Mouse (Mus musculus): Measurements from ENCODE around the gene Cdk5r2. TPM values are rescaled to one million over a fixed set of nuclear protein-coding genes. Genes with fewer than 3 reads are reported as not detected.

Gene Cdk5r2
- polyA plus RNA-seq, 1 experiment: not detected

GRCm38 (mm10) chr1:74877199-74877598 lies 22.5 kb downstream of the Cdk5r2 start:
- TF ChIP-seq POLR2A (IDR thresholded peaks at IDR 0.05; ENCODE audit: borderline replicate concordance, control insufficient read depth, low read depth, low read length) (no peak), CTCF (IDR thresholded peaks at IDR 0.05; ENCODE audit: control insufficient read depth, insufficient read depth, low read length) (no peak)
- Histone ChIP-seq H3K27ac (ENCODE audit: control insufficient read depth, insufficient read depth, low read depth, low read length, poor library complexity) (no peak overlapping the region), H3K4me3 (replicated peaks; ENCODE audit: control insufficient read depth, low read depth, low read length) (no peak overlapping the region), H3K4me1 (ENCODE audit: control insufficient read depth, insufficient read depth, low read length) (no peaks in the 10 kb centered on the region)
- WGBS: 38% methylated on average over 3 of the region's 3 CpGs

GRCm38 (mm10) chr1:74880785-74881360 lies 26.1 kb downstream of the Cdk5r2 start:
- 6% methylated on average over 18 of the region's 18 CpGs for WGBS
- Histone ChIP-seq H3K27ac (ENCODE audit: control insufficient read depth, insufficient read depth, low read depth, low read length, poor library complexity) (no peak overlapping the region), H3K4me1 (ENCODE audit: control insufficient read depth, insufficient read depth, low read length) (no peaks in the 10 kb centered on the region), H3K4me3 (replicated peaks; ENCODE audit: control insufficient read depth, low read depth, low read length) (no peak overlapping the region)
- no peak for TF ChIP-seq POLR2A (IDR thresholded peaks at IDR 0.05; ENCODE audit: borderline replicate concordance, control insufficient read depth, low read depth, low read length)
- TF ChIP-seq CTCF (IDR thresholded peaks at IDR 0.05; ENCODE audit: control insufficient read depth, insufficient read depth, low read length): peak; percentile 78

GRCm38 (mm10) chr1:74882055-74882734 lies 27.5 kb downstream of the Cdk5r2 start:
- TF ChIP-seq CTCF (IDR thresholded peaks at IDR 0.05; ENCODE audit: control insufficient read depth, insufficient read depth, low read length) (no peak), POLR2A (IDR thresholded peaks at IDR 0.05; ENCODE audit: borderline replicate concordance, control insufficient read depth, low read depth, low read length) (no peak)
- no peak overlapping the region for H3K27ac ChIP-seq (ENCODE audit: control insufficient read depth, insufficient read depth, low read depth, low read length, poor library complexity)
- 2% methylated on average over 74 of the region's 74 CpGs for WGBS
- no peak overlapping the region for H3K4me3 ChIP-seq (replicated peaks; ENCODE audit: control insufficient read depth, low read depth, low read length)
- H3K4me1 ChIP-seq (ENCODE audit: control insufficient read depth, insufficient read depth, low read length): no peaks in the 10 kb centered on the region

- TF ChIP-seq POLR2A (IDR thresholded peaks at IDR 0.05; ENCODE audit: borderline replicate concordance, control insufficient read depth, low read depth, low read length): no peak
- no peak for TF ChIP-seq CTCF (IDR thresholded peaks at IDR 0.05; ENCODE audit: control insufficient read depth, insufficient read depth, low read length)
- Histone ChIP-seq H3K4me1 (ENCODE audit: control insufficient read depth, insufficient read depth, low read length) (no peaks in the 10 kb centered on the region), H3K4me3 (replicated peaks; ENCODE audit: control insufficient read depth, low read depth, low read length) (no peak overlapping the region), H3K27ac (ENCODE audit: control insufficient read depth, insufficient read depth, low read depth, low read length, poor library complexity) (no peak overlapping the region)
- WGBS: 5% methylated on average over 8 of the region's 8 CpGs
Measured at GRCm38 (mm10) chr1:74882828-74883227, 28.1 kb downstream of the Cdk5r2 start.

GRCm38 (mm10) chr1:74883441-74883840 lies 28.7 kb downstream of the Cdk5r2 start:
- H3K4me1 ChIP-seq (ENCODE audit: control insufficient read depth, insufficient read depth, low read length): no peaks in the 10 kb centered on the region
- TF ChIP-seq POLR2A (IDR thresholded peaks at IDR 0.05; ENCODE audit: borderline replicate concordance, control insufficient read depth, low read depth, low read length): no peak
- no peak for TF ChIP-seq CTCF (IDR thresholded peaks at IDR 0.05; ENCODE audit: control insufficient read depth, insufficient read depth, low read length)
- no peak overlapping the region for H3K4me3 ChIP-seq (replicated peaks; ENCODE audit: control insufficient read depth, low read depth, low read length)
- H3K27ac ChIP-seq (ENCODE audit: control insufficient read depth, insufficient read depth, low read depth, low read length, poor library complexity): no peak overlapping the region
- WGBS: 21% methylated on average over 5 of the region's 5 CpGs

- 1% methylated on average over 57 of the region's 57 CpGs for WGBS
- Histone ChIP-seq H3K4me3 (replicated peaks; ENCODE audit: control insufficient read depth, low read depth, low read length) (no peak overlapping the region), H3K4me1 (ENCODE audit: control insufficient read depth, insufficient read depth, low read length) (no peaks in the 10 kb centered on the region), H3K27ac (ENCODE audit: control insufficient read depth, insufficient read depth, low read depth, low read length, poor library complexity) (no peak overlapping the region)
- TF ChIP-seq CTCF (IDR thresholded peaks at IDR 0.05; ENCODE audit: control insufficient read depth, insufficient read depth, low read length) (no peak), POLR2A (IDR thresholded peaks at IDR 0.05; ENCODE audit: borderline replicate concordance, control insufficient read depth, low read depth, low read length) (no peak)
Measured at GRCm38 (mm10) chr1:74884196-74885141, 29.7 kb downstream of the Cdk5r2 start.

- no peak for TF ChIP-seq CTCF (IDR thresholded peaks at IDR 0.05; ENCODE audit: control insufficient read depth, insufficient read depth, low read length)
- no peak for TF ChIP-seq POLR2A (IDR thresholded peaks at IDR 0.05; ENCODE audit: borderline replicate concordance, control insufficient read depth, low read depth, low read length)
- Histone ChIP-seq H3K4me1 (ENCODE audit: control insufficient read depth, insufficient read depth, low read length) (no peaks in the 10 kb centered on the region), H3K4me3 (replicated peaks; ENCODE audit: control insufficient read depth, low read depth, low read length) (no peak within 1 kb of the TSS), H3K27ac (ENCODE audit: control insufficient read depth, insufficient read depth, low read depth, low read length, poor library complexity) (no peak within 1 kb of the TSS)
- under 1% methylated on average over 42 of the region's 43 CpGs for WGBS
Measured at GRCm38 (mm10) chr1:74885369-74886042, 30.8 kb downstream of the Cdk5r2 start, which contains the start of gene Fev. Gene Fev, minus strand, starts transcription at chr1:74885419.

Measured in bone marrow, adult 2 months (tissue).